Mouse (Mus musculus) adrenal gland, adult 10 weeks (tissue): ENCODE results near the gene Clec2i. TPM values are rescaled to one million over a fixed set of nuclear protein-coding genes. Genes with fewer than 3 reads are reported as not detected.

Experiments
- polyA plus RNA-seq: library from polyadenylated mRNA; stranded (reverse); fragments of 350-450 nt; fragmentation: Illumina TruSeq; extraction: RNeasy Lipid Tissue Mini Kit (QIAGEN cat#74804); gene quantifications from one replicate; pipeline ENCODE4 v1.2.3, GENCODE M21; 2014; ENCODE audit warnings: low read depth, low replicate concordance

Gene Clec2i
- polyA plus RNA-seq = 0.47 TPM

GRCm38 (mm10) chr6:128887091-128887790 is at the start of gene Clec2i:
Clec2i (plus strand) TSS chr6:128887588.

GRCm38 (mm10) chr6:128890948-128891355 is 3.6 kb downstream of the Clec2i start, which contains the start of gene BC035044:
BC035044 (minus strand) TSS chr6:128891126.

GRCm38 (mm10) chr6:128934081-128934480 is 46.7 kb downstream of the Clec2i start, which contains the start of gene Clec2g:
Clec2g (plus strand) TSS chr6:128934381.

Other genes starting within 250 kb of the Clec2i start
- not detected for gene Clec2h, start 225.2 kb upstream of the Clec2i start, polyA plus RNA-seq
- not detected for gene Klrb1, start 164.5 kb upstream of the Clec2i start, polyA plus RNA-seq
- gene Klrb1c, start 98.4 kb upstream of the Clec2i start, polyA plus RNA-seq = 2.2 TPM
- gene Gm44511, start 61.3 kb upstream of the Clec2i start, polyA plus RNA-seq = not detected
- gene Klrb1b, start 61.3 kb upstream of the Clec2i start, polyA plus RNA-seq = 0.64 TPM
- gene BC035044, start 3.5 kb downstream of the Clec2i start, polyA plus RNA-seq = 0.64 TPM
- not detected for gene Clec2g, start 46.8 kb downstream of the Clec2i start, polyA plus RNA-seq
- not detected for gene Klrb1f, start 158.3 kb downstream of the Clec2i start, polyA plus RNA-seq
- gene Clec2e, start 213.3 kb downstream of the Clec2i start, polyA plus RNA-seq = not detected